Mouse (Mus musculus): Measurements from ENCODE around the gene Calhm1. TPM values are rescaled to one million over a fixed set of nuclear protein-coding genes. Genes with fewer than 3 reads are reported as not detected.
A peak's percentile ranks its signal among the peaks of the same experiment; 100 is the strongest.

The Calhm1 gene
- total and polyA plus RNA-seq, 3 experiments: 0.06 TPM; not detected in 2

- no peak for TF ChIP-seq MEF2A (IDR thresholded peaks at IDR 0.05; ENCODE audit: extremely low read depth, insufficient replicate concordance, low read depth, low read length, poor library complexity, severe bottlenecking)
- TF ChIP-seq SIN3A (IDR thresholded peaks at IDR 0.05; ENCODE audit: low read length): peak; percentile 79
Measured at GRCm38 (mm10) chr19:47137051-47137581, 6.9 kb downstream of the Calhm1 start (continued).

GRCm38 (mm10) chr19:47136170-47136569 is 7.9 kb downstream of the Calhm1 start:
- H3K27me3 ChIP-seq (ENCODE audit: control insufficient read depth in 1 of 2, insufficient read depth in 2 of 2, low read length in 2 of 2): no peaks in the 10 kb centered on the region
- no peak overlapping the region for H3K27ac ChIP-seq (ENCODE audit: control insufficient read depth, low read depth, low read length)
- no peak for TF ChIP-seq USF2 (IDR thresholded peaks at IDR 0.05; ENCODE audit: borderline replicate concordance in 1 of 2, insufficient read depth in 1 of 2, low read depth in 1 of 2, low read length in 2 of 2)
- TF ChIP-seq MEF2A (IDR thresholded peaks at IDR 0.05; ENCODE audit: extremely low read depth, insufficient replicate concordance, low read depth, low read length, poor library complexity, severe bottlenecking): no peak
- no peak for TF ChIP-seq RAD21 (IDR thresholded peaks at IDR 0.05; ENCODE audit: low read depth, low read length)
- no peak for TF ChIP-seq POLR2AphosphoS5 (IDR thresholded peaks at IDR 0.05; ENCODE audit: borderline replicate concordance, low read depth, low read length)
- no peak for TF ChIP-seq BHLHE40 (IDR thresholded peaks at IDR 0.05; ENCODE audit: borderline replicate concordance, low read depth, low read length)
- H3K4me1 ChIP-seq (ENCODE audit: control insufficient read depth in 1 of 2, insufficient read depth in 2 of 2, low read length in 2 of 2): peaks cover 8 to 40% of the 10 kb centered on the region in 2 experiments
- H3K36me3 ChIP-seq (ENCODE audit: control insufficient read depth in 1 of 2, insufficient read depth in 2 of 2, low read length in 2 of 2): peaks cover 2 to 28% of the 10 kb centered on the region in 2 experiments; a peak in 3 of 4 replicates
- no peak overlapping the region for H3K4me3 ChIP-seq (ENCODE audit: control insufficient read depth in 1 of 2, insufficient read depth in 1 of 2, low read depth in 2 of 2, low read length in 2 of 2)
- H3K9me3 ChIP-seq (replicated peaks; ENCODE audit: insufficient read depth, low read length): no peaks in the 10 kb centered on the region
- H3K9ac ChIP-seq (ENCODE audit: control insufficient read depth, low read depth, low read length, poor library complexity, severe bottlenecking): no peak overlapping the region
- no peak for DNase-seq (ENCODE audit: low read depth, low spot score)
- peaks cover 6% of the 10 kb centered on the region; the same call in 1 of the 2 replicates for H3K79me2 ChIP-seq (ENCODE audit: control insufficient read depth, insufficient read depth, low read length, poor library complexity)

GRCm38 (mm10) chr19:47135568-47135967 is 8.5 kb downstream of the Calhm1 start:
- no peak overlapping the region for H3K9ac ChIP-seq (ENCODE audit: control insufficient read depth, low read depth, low read length, poor library complexity, severe bottlenecking)
- no peaks in the 10 kb centered on the region for H3K27me3 ChIP-seq (ENCODE audit: control insufficient read depth in 1 of 2, insufficient read depth in 2 of 2, low read length in 2 of 2)
- no peaks in the 10 kb centered on the region for H3K9me3 ChIP-seq (replicated peaks; ENCODE audit: insufficient read depth, low read length)
- peaks cover 6% of the 10 kb centered on the region; the same call in 1 of the 2 replicates for H3K79me2 ChIP-seq (ENCODE audit: control insufficient read depth, insufficient read depth, low read length, poor library complexity)
- DNase-seq (ENCODE audit: low read depth, low spot score): no peak
- peaks cover 5 to 28% of the 10 kb centered on the region in 2 experiments; a peak in 3 of 4 replicates for H3K36me3 ChIP-seq (ENCODE audit: control insufficient read depth in 1 of 2, insufficient read depth in 2 of 2, low read length in 2 of 2)
- TF ChIP-seq MXI1 (IDR thresholded peaks at IDR 0.05; ENCODE audit: low read depth, low read length) (no peak), NRF1 (IDR thresholded peaks at IDR 0.05; ENCODE audit: insufficient read depth, low read depth, low read length, poor library complexity, severe bottlenecking) (no peak), KAT2A (conservative IDR thresholded peaks at IDR 0.05; ENCODE audit: low read depth, low read length) (no peak), GATA1 (IDR thresholded peaks at IDR 0.05; ENCODE audit: low read depth, low read length) (no peak), MYB (IDR thresholded peaks at IDR 0.05; ENCODE audit: low read depth, low read length) (no peak)
- H3K4me3 ChIP-seq (ENCODE audit: control insufficient read depth in 1 of 2, insufficient read depth in 1 of 2, low read depth in 2 of 2, low read length in 2 of 2): no peak overlapping the region
- H3K27ac ChIP-seq (ENCODE audit: control insufficient read depth, low read depth, low read length): no peak overlapping the region
- peaks cover 8 to 40% of the 10 kb centered on the region in 2 experiments for H3K4me1 ChIP-seq (ENCODE audit: control insufficient read depth in 1 of 2, insufficient read depth in 2 of 2, low read length in 2 of 2)

Measured in MEL (cell line).